Mouse (Mus musculus): Measurements from ENCODE around the gene Ccdc54. TPM values are rescaled to one million over a fixed set of nuclear protein-coding genes. Genes with fewer than 3 reads are reported as not detected.

The Ccdc54 gene
- total and polyA plus RNA-seq, 3 experiments = 0.16 TPM; not detected in 2

GRCm38 (mm10) chr16:50559163-50559771, 31.7 kb downstream of the Ccdc54 start:
- H3K4me3 ChIP-seq (ENCODE audit: low read depth, low read length) = no peak overlapping the region
- no peak for DNase-seq (ENCODE audit: low spot score)
- no peaks in the 10 kb centered on the region for H3K9me3 ChIP-seq (replicated peaks)
- ATAC-seq (ENCODE audit: extremely low read depth, insufficient number of reproducible peaks, low FRiP score, poor library complexity, severe bottlenecking) = no peak
- TF ChIP-seq GATA1 (IDR thresholded peaks at IDR 0.05; ENCODE audit: borderline replicate concordance, low read length) (no peak), CTCF (IDR thresholded peaks at IDR 0.05; ENCODE audit: low read depth, low read length) (no peak), POLR2AphosphoS5 (IDR thresholded peaks at IDR 0.05; ENCODE audit: insufficient replicate concordance, low read depth, low read length) (no peak), GATA2 (IDR thresholded peaks at IDR 0.05; ENCODE audit: borderline replicate concordance, low read depth, low read length) (no peak), TAL1 (conservative IDR thresholded peaks at IDR 0.05; ENCODE audit: low read depth, low read length) (no peak)
- no peaks in the 10 kb centered on the region for H3K36me3 ChIP-seq (replicated peaks)
- H3K4me1 ChIP-seq (ENCODE audit: insufficient read depth, low read depth, low read length) = no peaks in the 10 kb centered on the region
- no peaks in the 10 kb centered on the region for H3K27me3 ChIP-seq (ENCODE audit: insufficient read depth, low read length)

GRCm38 (mm10) chr16:50553828-50554227, 37.1 kb downstream of the Ccdc54 start:
- DNase-seq (ENCODE audit: low spot score) = no peak
- Histone ChIP-seq H3K27me3 (ENCODE audit: insufficient read depth, low read length) (no peaks in the 10 kb centered on the region), H3K9me3 (replicated peaks) (no peaks in the 10 kb centered on the region), H3K36me3 (replicated peaks) (no peaks in the 10 kb centered on the region), H3K4me1 (ENCODE audit: insufficient read depth, low read depth, low read length) (no peaks in the 10 kb centered on the region), H3K4me3 (ENCODE audit: low read depth, low read length) (no peak overlapping the region)
- TF ChIP-seq POLR2AphosphoS5 (IDR thresholded peaks at IDR 0.05; ENCODE audit: insufficient replicate concordance, low read depth, low read length) (no peak), TAL1 (conservative IDR thresholded peaks at IDR 0.05; ENCODE audit: low read depth, low read length) (no peak), GATA1 (IDR thresholded peaks at IDR 0.05; ENCODE audit: borderline replicate concordance, low read length) (no peak), CTCF (IDR thresholded peaks at IDR 0.05; ENCODE audit: low read depth, low read length) (no peak), GATA2 (IDR thresholded peaks at IDR 0.05; ENCODE audit: borderline replicate concordance, low read depth, low read length) (no peak)
- no peak for ATAC-seq (ENCODE audit: extremely low read depth, insufficient number of reproducible peaks, low FRiP score, poor library complexity, severe bottlenecking)

- ATAC-seq (ENCODE audit: extremely low read depth, insufficient number of reproducible peaks, low FRiP score, poor library complexity, severe bottlenecking) (no peak), DNase-seq (ENCODE audit: low spot score) (no peak)
- Histone ChIP-seq H3K4me1 (ENCODE audit: insufficient read depth, low read depth, low read length) (no peaks in the 10 kb centered on the region), H3K4me3 (ENCODE audit: low read depth, low read length) (no peak overlapping the region), H3K9me3 (replicated peaks) (no peaks in the 10 kb centered on the region), H3K27me3 (ENCODE audit: insufficient read depth, low read length) (no peaks in the 10 kb centered on the region), H3K36me3 (replicated peaks) (no peaks in the 10 kb centered on the region)
- no peak for TF ChIP-seq GATA2 (IDR thresholded peaks at IDR 0.05; ENCODE audit: borderline replicate concordance, low read depth, low read length)
- TF ChIP-seq POLR2AphosphoS5 (IDR thresholded peaks at IDR 0.05; ENCODE audit: insufficient replicate concordance, low read depth, low read length) = no peak
- no peak for TF ChIP-seq GATA1 (IDR thresholded peaks at IDR 0.05; ENCODE audit: borderline replicate concordance, low read length)
- no peak for TF ChIP-seq TAL1 (conservative IDR thresholded peaks at IDR 0.05; ENCODE audit: low read depth, low read length)
- TF ChIP-seq CTCF (IDR thresholded peaks at IDR 0.05; ENCODE audit: low read depth, low read length) = no peak
Measured at GRCm38 (mm10) chr16:50551871-50552528, 39.0 kb downstream of the Ccdc54 start.

GRCm38 (mm10) chr16:50550927-50551326, 40.0 kb downstream of the Ccdc54 start:
- Histone ChIP-seq H3K9me3 (replicated peaks) (no peaks in the 10 kb centered on the region), H3K4me3 (ENCODE audit: low read depth, low read length) (no peak overlapping the region), H3K36me3 (replicated peaks) (no peaks in the 10 kb centered on the region), H3K4me1 (ENCODE audit: insufficient read depth, low read depth, low read length) (no peaks in the 10 kb centered on the region), H3K27me3 (ENCODE audit: insufficient read depth, low read length) (no peaks in the 10 kb centered on the region)
- ATAC-seq (ENCODE audit: extremely low read depth, insufficient number of reproducible peaks, low FRiP score, poor library complexity, severe bottlenecking) (no peak), DNase-seq (ENCODE audit: low spot score) (no peak)
- no peak for TF ChIP-seq GATA2 (IDR thresholded peaks at IDR 0.05; ENCODE audit: borderline replicate concordance, low read depth, low read length)
- TF ChIP-seq POLR2AphosphoS5 (IDR thresholded peaks at IDR 0.05; ENCODE audit: insufficient replicate concordance, low read depth, low read length) = no peak
- TF ChIP-seq GATA1 (IDR thresholded peaks at IDR 0.05; ENCODE audit: borderline replicate concordance, low read length) = no peak
- no peak for TF ChIP-seq TAL1 (conservative IDR thresholded peaks at IDR 0.05; ENCODE audit: low read depth, low read length)
- no peak for TF ChIP-seq CTCF (IDR thresholded peaks at IDR 0.05; ENCODE audit: low read depth, low read length)

- Histone ChIP-seq H3K9me3 (replicated peaks) (no peaks in the 10 kb centered on the region), H3K4me3 (ENCODE audit: low read depth, low read length) (no peak overlapping the region), H3K4me1 (ENCODE audit: insufficient read depth, low read depth, low read length) (no peaks in the 10 kb centered on the region), H3K36me3 (replicated peaks) (no peaks in the 10 kb centered on the region), H3K27me3 (ENCODE audit: insufficient read depth, low read length) (no peaks in the 10 kb centered on the region)
- no peak for TF ChIP-seq GATA2 (IDR thresholded peaks at IDR 0.05; ENCODE audit: borderline replicate concordance, low read depth, low read length)
- TF ChIP-seq CTCF (IDR thresholded peaks at IDR 0.05; ENCODE audit: low read depth, low read length) = no peak
- no peak for TF ChIP-seq POLR2AphosphoS5 (IDR thresholded peaks at IDR 0.05; ENCODE audit: insufficient replicate concordance, low read depth, low read length)
- TF ChIP-seq TAL1 (conservative IDR thresholded peaks at IDR 0.05; ENCODE audit: low read depth, low read length) = no peak
- TF ChIP-seq GATA1 (IDR thresholded peaks at IDR 0.05; ENCODE audit: borderline replicate concordance, low read length) = no peak
- no peak for DNase-seq (ENCODE audit: low spot score)
- ATAC-seq (ENCODE audit: extremely low read depth, insufficient number of reproducible peaks, low FRiP score, poor library complexity, severe bottlenecking) = no peak
Measured at GRCm38 (mm10) chr16:50542554-50543333, 48.2 kb downstream of the Ccdc54 start.

Other genes with a start within 250 kb of the Ccdc54 start
- 112 and 113 TPM in 2 replicates for gene Bbx, start 158.8 kb downstream of the Ccdc54 start, total RNA-seq (2014; fragmentation: Nextera tagmentation)
- gene Bbx, start 158.8 kb downstream of the Ccdc54 start, total RNA-seq (2017) = 39.7 and 43.7 TPM in 2 replicates
- gene Bbx, start 158.8 kb downstream of the Ccdc54 start, polyA plus RNA-seq (2012) = 2.9 and 3.7 TPM in 2 replicates